Mouse (Mus musculus) liver, postnatal 0 days (tissue): ENCODE results near the gene Ace.

ENCODE experiments used
- CTCF ChIP-seq: sonication (generic); IDR thresholded peaks from 2 replicates; pipeline ENCODE4 v1.5.1; 2016; ENCODE audit warnings: antibody characterized with exemption, low read depth
- EP300 ChIP-seq: IDR thresholded peaks from 2 replicates; pipeline ENCODE4 v1.6.1; 2016; ENCODE audit warnings: antibody characterized with exemption, low read depth, mild to moderate bottlenecking

DNA sequence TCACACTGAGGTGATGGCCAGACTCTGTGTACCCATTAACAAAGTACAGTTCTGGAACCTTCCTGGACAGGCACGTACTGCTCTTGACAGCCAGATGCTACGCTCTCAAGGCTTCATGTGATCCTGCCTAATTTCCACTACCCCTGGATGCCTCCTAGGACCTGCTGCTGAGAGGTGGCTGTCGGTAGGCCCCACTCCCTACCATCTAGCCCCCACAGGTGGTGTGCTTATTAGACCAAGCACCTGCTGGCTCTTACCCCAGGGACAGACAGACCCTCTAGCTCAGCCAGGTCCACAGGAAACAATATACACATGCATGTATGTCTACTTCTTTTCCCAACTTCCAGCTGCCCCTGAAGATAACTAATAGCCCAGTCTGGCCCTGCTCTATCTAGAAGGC is 30.8 kb upstream of the Ace start:
- TF ChIP-seq CTCF: no peak
- no peak for TF ChIP-seq EP300
